Mouse (Mus musculus) CH12.LX (cell line): ENCODE data around the gene Calhm3. TPM values are rescaled to one million over a fixed set of nuclear protein-coding genes. Genes with fewer than 3 reads are reported as not detected.

Experiments
- DNase-seq: peaks from one replicate; pipeline ENCODE4 v3.0.0-alpha.2; 2013; ENCODE audit errors: extremely low read depth
- H3K27ac ChIP-seq: 2 replicates; pipeline ENCODE4 v1.5.1; 2012; ENCODE audit warnings: low read depth, mild to moderate bottlenecking, control low read depth, moderate library complexity; ENCODE audit not compliant: insufficient read depth
- H3K27me3 ChIP-seq: replicated peaks from 2 replicates; pipeline ENCODE3; 2012; ENCODE audit warnings: inconsistent platforms
- H3K36me3 ChIP-seq, 2 experiments: replicated peaks in 1 of 2; 2 replicates each; pipeline versions ENCODE3 to v1.6.1; 2012; ENCODE audit warnings: inconsistent platforms in 1 of 2, low read length in 1 of 2, mild to moderate bottlenecking in 1 of 2, mixed read lengths in 1 of 2, moderate library complexity in 1 of 2; ENCODE audit not compliant: control insufficient read depth in 1 of 2, insufficient read depth in 1 of 2
- H3K4me1 ChIP-seq, 2 experiments: 2 replicates each; pipeline ENCODE4 v1.6.1; 2012; ENCODE audit warnings: inconsistent platforms in 1 of 2, moderate library complexity in 1 of 2; ENCODE audit not compliant: insufficient read depth in 2 of 2, control insufficient read depth in 1 of 2
- H3K4me2 ChIP-seq: 2 replicates; pipeline ENCODE4 v1.6.1; 2012; ENCODE audit warnings: low read depth, mild to moderate bottlenecking, control low read depth; ENCODE audit not compliant: poor library complexity, insufficient read depth, severe bottlenecking
- H3K4me3 ChIP-seq, 3 experiments: fragments of 150-350 bp in 1 of 3; sonication (generic) in 1 of 3; replicated peaks in 1 of 3; 2 replicates each; pipeline versions ENCODE3 to v1.5.1; 2011 to 2012; ENCODE audit warnings: low read depth in 2 of 3, low read length in 2 of 3, mild to moderate bottlenecking in 2 of 3, moderate library complexity in 2 of 3, control low read depth in 1 of 3, improper control_type of control experiment in 1 of 3, inconsistent platforms in 1 of 3, mixed read lengths in 1 of 3; ENCODE audit not compliant: poor library complexity in 1 of 3
- H3K79me2 ChIP-seq: replicated peaks from 2 replicates; pipeline ENCODE4 v1.6.1; 2012; ENCODE audit warnings: mild to moderate bottlenecking, moderate library complexity; ENCODE audit not compliant: control insufficient read depth, poor library complexity, insufficient read depth, severe bottlenecking; ENCODE audit errors: extremely low read depth
- H3K9ac ChIP-seq: 2 replicates; pipeline ENCODE4 v1.6.1; 2012; ENCODE audit warnings: low read depth, mild to moderate bottlenecking, control low read depth, moderate library complexity; ENCODE audit not compliant: insufficient read depth
- H3K9me3 ChIP-seq: replicated peaks from 2 replicates; pipeline ENCODE3; 2012; ENCODE audit warnings: low read length, inconsistent platforms, mixed read lengths
- BHLHE40 ChIP-seq: IDR thresholded peaks from 2 replicates; pipeline ENCODE4 v1.6.1; 2011; ENCODE audit warnings: mild to moderate bottlenecking, low read depth, low read length, improper control_type of control experiment
- CTCF ChIP-seq, 2 experiments: IDR thresholded peaks in 1 of 2; conservative IDR thresholded peaks in 1 of 2; 2 replicates each; pipeline ENCODE4 v1.5.1; 2011 to 2012; ENCODE audit warnings: low read depth in 2 of 2, low read length in 2 of 2, improper control_type of control experiment in 1 of 2, inconsistent platforms in 1 of 2, mild to moderate bottlenecking in 1 of 2, moderate library complexity in 1 of 2
- E2F4 ChIP-seq: IDR thresholded peaks from 2 replicates; pipeline ENCODE4 v1.6.1; 2011; ENCODE audit warnings: low read depth, low read length, improper control_type of control experiment; ENCODE audit not compliant: insufficient replicate concordance
- EP300 ChIP-seq: IDR thresholded peaks from 2 replicates; pipeline ENCODE4 v1.6.1; 2011; ENCODE audit warnings: low read length, improper control_type of control experiment
- ETS1 ChIP-seq: conservative IDR thresholded peaks from 2 replicates; pipeline ENCODE4 v1.6.1; 2012; ENCODE audit warnings: low read depth, mild to moderate bottlenecking, inconsistent platforms, low read length, improper control_type of control experiment, moderate library complexity
- HCFC1 ChIP-seq: IDR thresholded peaks from 2 replicates; pipeline ENCODE4 v1.6.1; 2012; ENCODE audit warnings: low read depth, mild to moderate bottlenecking, inconsistent platforms, low read length, improper control_type of control experiment
- JUN ChIP-seq: IDR thresholded peaks from 2 replicates; pipeline ENCODE4 v1.6.1; 2011; ENCODE audit warnings: low read depth, mild to moderate bottlenecking, low read length, improper control_type of control experiment, moderate library complexity; ENCODE audit not compliant: insufficient read depth
- JUND ChIP-seq: conservative IDR thresholded peaks from 2 replicates; pipeline ENCODE4 v1.6.1; 2011; ENCODE audit warnings: low read depth, low read length, improper control_type of control experiment
- MAX ChIP-seq: IDR thresholded peaks from 2 replicates; pipeline ENCODE4 v1.6.1; 2011; ENCODE audit warnings: low read length, improper control_type of control experiment
- MAZ ChIP-seq: IDR thresholded peaks from 2 replicates; pipeline ENCODE4 v1.6.1; 2012; ENCODE audit warnings: low read depth, mild to moderate bottlenecking, inconsistent platforms, low read length, improper control_type of control experiment, moderate library complexity
- MEF2A ChIP-seq: IDR thresholded peaks from 2 replicates; pipeline ENCODE4 v1.6.1; 2014; ENCODE audit warnings: low read depth, mild to moderate bottlenecking, inconsistent platforms, low read length, improper control_type of control experiment, borderline replicate concordance
- MXI1 ChIP-seq: IDR thresholded peaks from 2 replicates; pipeline ENCODE4 v1.6.1; 2011; ENCODE audit warnings: mild to moderate bottlenecking, low read depth, low read length, improper control_type of control experiment
- NELFE ChIP-seq: IDR thresholded peaks from 2 replicates; pipeline ENCODE4 v1.6.1; 2011; ENCODE audit warnings: low read depth, low read length, improper control_type of control experiment
- NRF1 ChIP-seq: IDR thresholded peaks from 2 replicates; pipeline ENCODE4 v1.6.1; 2014; ENCODE audit warnings: low read depth, mild to moderate bottlenecking, inconsistent platforms, low read length, improper control_type of control experiment, moderate library complexity
- PAX5 ChIP-seq: IDR thresholded peaks from 2 replicates; pipeline ENCODE4 v1.6.1; 2012; ENCODE audit warnings: low read length, inconsistent platforms, mixed read lengths
- RAD21 ChIP-seq: IDR thresholded peaks from 2 replicates; pipeline ENCODE4 v1.6.1; 2011; ENCODE audit warnings: low read depth, mild to moderate bottlenecking, low read length, improper control_type of control experiment, moderate library complexity
- TBP ChIP-seq: conservative IDR thresholded peaks from 2 replicates; pipeline ENCODE4 v1.6.1; 2011; ENCODE audit warnings: low read depth, low read length, improper control_type of control experiment
- TCF12 ChIP-seq: IDR thresholded peaks from 2 replicates; pipeline ENCODE4 v1.6.1; 2014; ENCODE audit warnings: low read depth, mild to moderate bottlenecking, inconsistent platforms, low read length, improper control_type of control experiment
- USF2 ChIP-seq: conservative IDR thresholded peaks from 2 replicates; pipeline ENCODE4 v1.6.1; 2011; ENCODE audit warnings: low read depth, low read length, improper control_type of control experiment
- dilution Hi-C: fragments of 300-500 bp; cut with MboI; formaldehyde crosslinking; loops from 2 replicates; pipeline ENCODE4 v1.14.3; 2020; ENCODE audit warnings: low sequenced_read_pairs; ENCODE audit not compliant: extremely low pct_unique_long_range_greater_than_20kb, extremely low pct_ligation_motif_present
- in situ Hi-C: fragments of 300-500 bp; cut with MboI; formaldehyde crosslinking; loops from 3 replicates; pipeline ENCODE4 v1.14.3; 2019; ENCODE audit warnings: low sequenced_read_pairs, low pct_ligation_motif_present, low pct_unique_long_range_greater_than_20kb, mixed read lengths
- polyA plus RNA-seq: library from polyadenylated mRNA; unstranded; fragments of >175 nt; gene quantifications from 2 replicates; pipeline ENCODE4 v1.2.1, GENCODE M21; 2012; ENCODE audit warnings: low read depth; ENCODE audit not compliant: insufficient read length
- total RNA-seq, 2 experiments: library from RNA; depleted of rRNA; stranded (reverse); fragments of 300-350 nt in 1 of 2; fragments of >200 nt in 1 of 2; gene quantifications; 2 replicates each; pipeline ENCODE4 v1.2.3; 2012 to 2014

Calhm3 gene
- total and polyA plus RNA-seq, 3 experiments, result not detected

- H3K4me1 ChIP-seq, result peaks cover 35 to 77% of the 10 kb centered on the region in 2 experiments
- H3K36me3 ChIP-seq, result peaks cover 18 to 41% of the 10 kb centered on the region in 2 experiments
- H3K9me3 ChIP-seq, result no peaks in the 10 kb centered on the region
- in situ Hi-C loops (no loop called here), dilution Hi-C loops (no loop called here)
- no peak overlapping the region for H3K4me2 ChIP-seq
- H3K79me2 ChIP-seq, result no peaks in the 10 kb centered on the region
- peaks cover 1% of the 10 kb centered on the region for H3K27me3 ChIP-seq
- H3K9ac ChIP-seq, result no peak overlapping the region
- TF ChIP-seq ETS1 (no peak), TCF12 (no peak), MEF2A (no peak), TBP (no peak), E2F4 (no peak), CTCF (conservative IDR thresholded peaks at IDR 0.05 in 1 of 2, IDR thresholded peaks at IDR 0.05 in 1 of 2; ENCODE audit: low read depth in 2 of 2, low read length in 2 of 2) (no peak), NELFE (no peak), EP300 (no peak), RAD21 (no peak), NRF1 (no peak), USF2 (no peak), MAX (no peak), JUN (no peak), HCFC1 (no peak), JUND (no peak), PAX5 (no peak), BHLHE40 (no peak)
- TF ChIP-seq, all 38 proteins: peak for 0
- no peak for DNase-seq
- Histone ChIP-seq H3K27ac (no peak overlapping the region), H3K4me3 (no peak overlapping the region)
Measured at GRCm38 (mm10) chr19:47136170-47136569, 21.4 kb downstream of the Calhm3 start.

GRCm38 (mm10) chr19:47135568-47135967 is 22.0 kb downstream of the Calhm3 start:
- dilution Hi-C loops (no loop called here), in situ Hi-C loops (no loop called here)
- Histone ChIP-seq H3K79me2 (no peaks in the 10 kb centered on the region), H3K27me3 (peaks cover 1% of the 10 kb centered on the region), H3K27ac (no peak overlapping the region), H3K4me3 (no peak overlapping the region), H3K36me3 (peaks cover 22 to 47% of the 10 kb centered on the region in 2 experiments), H3K9ac (no peak overlapping the region), H3K4me2 (no peak overlapping the region), H3K9me3 (no peaks in the 10 kb centered on the region), H3K4me1 (peaks cover 35 to 80% of the 10 kb centered on the region in 2 experiments)
- no peak for TF ChIP-seq TCF12
- no peak for TF ChIP-seq MAZ
- TF ChIP-seq E2F4, result no peak
- TF ChIP-seq NRF1, result no peak
- no peak for TF ChIP-seq CTCF (conservative IDR thresholded peaks at IDR 0.05 in 1 of 2, IDR thresholded peaks at IDR 0.05 in 1 of 2; ENCODE audit: low read depth in 2 of 2, low read length in 2 of 2)
- TF ChIP-seq USF2, result no peak
- TF ChIP-seq MXI1, result no peak
- no peak for DNase-seq
